Comparison of ENCODE assay signal across 1 mouse cellular context in the genomic region with DNA sequence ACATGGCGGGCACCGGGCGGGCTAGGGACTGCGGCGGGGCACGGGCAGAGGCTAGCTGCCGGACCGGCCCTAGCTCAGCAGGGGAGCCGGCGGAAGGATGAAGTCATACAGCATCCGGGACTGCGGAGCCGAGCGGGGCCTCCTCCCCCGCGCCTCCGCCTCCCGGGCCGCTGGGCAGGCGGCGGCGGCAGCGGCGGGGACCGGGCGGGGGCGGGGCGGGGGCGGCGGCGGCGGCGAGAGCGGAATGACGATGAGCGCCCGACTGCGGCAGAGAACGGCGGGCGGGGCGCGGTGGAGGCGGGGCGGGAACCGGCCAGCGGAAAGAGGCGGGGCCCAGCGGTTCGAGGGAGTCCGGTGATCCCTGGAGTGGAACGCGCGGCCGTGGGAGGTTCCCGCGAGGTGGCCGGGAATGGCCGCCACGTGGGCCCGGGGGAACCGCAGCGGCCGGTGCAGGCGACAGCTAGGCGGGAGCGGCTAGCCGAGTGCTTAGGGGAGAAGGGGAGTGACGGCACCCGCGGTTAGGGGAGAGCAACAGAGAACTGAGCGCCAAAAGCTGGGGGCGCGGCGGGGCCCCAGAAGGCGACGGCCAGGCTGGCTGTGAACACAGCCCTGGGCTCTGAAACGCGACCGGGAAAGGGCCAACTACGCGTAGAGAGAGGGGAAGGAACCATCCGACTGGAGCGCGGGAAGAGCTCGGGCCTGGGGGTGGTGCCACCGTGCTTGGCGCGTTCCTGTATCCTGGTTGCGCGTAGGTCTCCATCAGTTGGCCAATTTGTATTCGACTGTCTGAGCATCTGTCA.
TF ChIP-seq lines count a peak whose summit lies in the region.

Gene Camk2n2, minus strand, starts transcription at position 97 of the 800 bp plus-strand sequence.

TF ChIP-seq in CH12.LX, 34 proteins besides CTCF, POLR2A, EP300 and RAD21:
- TF ChIP-seq TCF12 (IDR thresholded peaks at IDR 0.05; ENCODE audit: low read depth, low read length), result peak; percentile 50; the same call in 1 of the 2 replicates
- TF ChIP-seq NELFE (IDR thresholded peaks at IDR 0.05; ENCODE audit: low read depth, low read length), result peak; percentile 75
- TF ChIP-seq POLR2AphosphoS2 (IDR thresholded peaks at IDR 0.05; ENCODE audit: low read depth, low read length), result no peak; the same call in 1 of the 2 replicates
- peak; percentile 89 for TF ChIP-seq ZMIZ1 (IDR thresholded peaks at IDR 0.05; ENCODE audit: low read depth, low read length)
- TF ChIP-seq MAFK (IDR thresholded peaks at IDR 0.05; ENCODE audit: insufficient replicate concordance, low read length), result 0 out of 2 replicates have a peak, but pooled peaks have one; percentile 33
- no peak for TF ChIP-seq E2F4 (IDR thresholded peaks at IDR 0.05; ENCODE audit: insufficient replicate concordance, low read depth, low read length)
- TF ChIP-seq BHLHE40 (IDR thresholded peaks at IDR 0.05; ENCODE audit: low read depth, low read length), result 0 out of 2 replicates have a peak, but pooled peaks have one; percentile 17
- peak; percentile 28; the same call in 1 of the 2 replicates for TF ChIP-seq SIN3A (IDR thresholded peaks at IDR 0.05; ENCODE audit: low read length)
- no peak; the same call in 1 of the 2 replicates for TF ChIP-seq ETS1 (conservative IDR thresholded peaks at IDR 0.05; ENCODE audit: low read depth, low read length)
- 0 out of 2 replicates have a peak, but pooled peaks have one; percentile 21 for TF ChIP-seq CHD1 (IDR thresholded peaks at IDR 0.05; ENCODE audit: low read depth, low read length)
- TF ChIP-seq HCFC1 (IDR thresholded peaks at IDR 0.05; ENCODE audit: low read depth, low read length), result peak; percentile 32
- TF ChIP-seq MXI1 (IDR thresholded peaks at IDR 0.05; ENCODE audit: low read depth, low read length), result peak; percentile 94
- no peak; the same call in 1 of the 2 replicates for TF ChIP-seq MEF2A (IDR thresholded peaks at IDR 0.05; ENCODE audit: borderline replicate concordance, low read depth, low read length)
- TF ChIP-seq MYC (IDR thresholded peaks at IDR 0.05; ENCODE audit: low read depth, low read length), result peak; percentile 44; the same call in 1 of the 2 replicates
- peak; percentile 47 for TF ChIP-seq CHD2 (IDR thresholded peaks at IDR 0.05; ENCODE audit: low read length)
- TF ChIP-seq MAZ (IDR thresholded peaks at IDR 0.05; ENCODE audit: low read depth, low read length), result peak; percentile 37; the same call in 1 of the 2 replicates
- TF ChIP-seq USF1 (IDR thresholded peaks at IDR 0.05; ENCODE audit: low read depth, low read length), result no peak
- TF ChIP-seq NRF1 (IDR thresholded peaks at IDR 0.05; ENCODE audit: low read depth, low read length), result peak; percentile 32; the same call in 1 of the 2 replicates
- TF ChIP-seq MAX (IDR thresholded peaks at IDR 0.05; ENCODE audit: low read length), result peak; percentile 79
- 0 out of 2 replicates have a peak, but pooled peaks have one; percentile 19 for TF ChIP-seq UBTF (IDR thresholded peaks at IDR 0.05; ENCODE audit: low read depth, low read length)
